Mouse (Mus musculus) testis, adult 2 months (tissue): Measurements from ENCODE around the gene Prss41.

ENCODE experiments used
- CTCF ChIP-seq: fragments of 200-500 bp; IDR thresholded peaks from 2 replicates; pipeline ENCODE4 v1.5.1; 2012; ENCODE audit warnings: low read depth, mild to moderate bottlenecking, inconsistent platforms, low read length, moderate library complexity; ENCODE audit not compliant: control insufficient read depth, insufficient read depth, insufficient replicate concordance
- POLR2A ChIP-seq: fragments of 200-500 bp; IDR thresholded peaks from 2 replicates; pipeline ENCODE4 v1.6.1; 2012; ENCODE audit warnings: low read depth, mild to moderate bottlenecking, inconsistent platforms, low read length, moderate library complexity; ENCODE audit not compliant: control insufficient read depth

DNA sequence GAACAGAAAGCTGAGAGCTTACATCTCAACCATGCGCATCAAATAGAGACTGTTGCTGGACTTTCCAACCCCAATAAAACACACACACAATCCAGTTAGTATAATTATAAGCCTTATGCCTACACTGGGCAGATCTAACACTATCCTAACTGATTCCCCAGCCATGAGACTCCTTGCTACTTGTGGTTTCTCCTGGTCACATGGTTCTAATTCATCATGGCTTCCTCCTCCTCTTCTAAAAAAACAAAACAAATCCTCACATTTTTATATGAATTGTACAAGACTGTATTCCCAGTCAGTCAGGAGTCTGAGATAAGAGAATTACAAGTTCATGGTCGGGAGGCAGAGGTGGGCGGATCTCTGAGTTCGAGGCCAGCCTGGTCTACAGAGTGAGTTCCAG is 55.0 kb downstream of the Prss41 start:
- no peak for TF ChIP-seq POLR2A
- no peak for TF ChIP-seq CTCF
